Mouse (Mus musculus): Measurements from ENCODE around the gene Cnbp. TPM values are rescaled to one million over a fixed set of nuclear protein-coding genes. Genes with fewer than 3 reads are reported as not detected.

The Cnbp gene
- polyA plus RNA-seq (2015; fragmentation: Illumina TruSeq; extraction: RNeasy Lipid Tissue Mini Kit (QIAGEN cat#74804); ENCODE audit: insufficient read depth, low read depth, low replicate concordance) = 82.7 TPM

DNA sequence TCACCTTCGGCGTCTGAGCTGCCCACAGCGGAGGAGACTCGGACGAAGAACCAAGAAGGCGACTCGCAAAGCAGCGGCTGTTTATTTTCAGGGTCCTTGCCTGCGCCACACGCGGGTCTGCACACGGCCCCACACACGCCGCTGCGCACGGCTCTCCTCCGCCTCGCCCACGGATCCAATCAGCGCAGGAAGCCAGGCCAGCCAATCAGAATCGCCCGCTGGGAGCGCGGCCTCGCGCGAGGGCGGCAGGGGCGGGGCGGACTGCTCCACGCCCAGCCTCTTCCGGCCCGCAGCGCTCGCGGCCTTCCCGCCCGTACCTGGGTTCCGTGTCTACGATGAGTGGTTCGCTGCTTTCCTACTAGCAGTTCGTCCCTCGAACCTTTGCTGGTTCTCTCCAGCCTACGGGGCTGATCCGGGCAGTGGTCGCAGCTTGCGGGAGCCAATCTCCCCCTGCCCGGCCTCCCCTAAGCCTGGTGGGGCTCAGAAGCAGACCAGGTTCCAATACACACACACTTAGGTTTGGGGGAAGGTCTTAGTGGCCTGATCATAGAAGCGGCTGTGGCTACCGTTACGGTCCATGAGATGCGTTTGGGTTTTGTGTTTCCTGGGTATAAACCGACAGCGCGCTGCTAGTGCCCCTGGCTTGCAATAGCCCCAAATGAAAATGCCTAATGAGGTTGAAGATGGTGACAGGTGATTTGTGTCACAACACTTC, at the start of gene Cnbp:
Gene Cnbp (minus strand): TSS at position 207 of the 715 bp plus-strand sequence.

GRCm38 (mm10) chr6:87887594-87888233, 36.8 kb upstream of the Cnbp start, which contains the start of gene Copg1:
TSS of gene Copg1 (plus strand) at chr6:87887814.

GRCm38 (mm10) chr6:87838551-87839197, 12.2 kb downstream of the Cnbp start, which contains the start of gene Isy1:
TSS of gene Isy1 (minus strand) at chr6:87838798.

GRCm38 (mm10) chr6:87835695-87836094, 15.2 kb downstream of the Cnbp start, which contains the start of gene Gm45140:
TSS of gene Gm45140 (minus strand) at chr6:87835795.

DNA sequence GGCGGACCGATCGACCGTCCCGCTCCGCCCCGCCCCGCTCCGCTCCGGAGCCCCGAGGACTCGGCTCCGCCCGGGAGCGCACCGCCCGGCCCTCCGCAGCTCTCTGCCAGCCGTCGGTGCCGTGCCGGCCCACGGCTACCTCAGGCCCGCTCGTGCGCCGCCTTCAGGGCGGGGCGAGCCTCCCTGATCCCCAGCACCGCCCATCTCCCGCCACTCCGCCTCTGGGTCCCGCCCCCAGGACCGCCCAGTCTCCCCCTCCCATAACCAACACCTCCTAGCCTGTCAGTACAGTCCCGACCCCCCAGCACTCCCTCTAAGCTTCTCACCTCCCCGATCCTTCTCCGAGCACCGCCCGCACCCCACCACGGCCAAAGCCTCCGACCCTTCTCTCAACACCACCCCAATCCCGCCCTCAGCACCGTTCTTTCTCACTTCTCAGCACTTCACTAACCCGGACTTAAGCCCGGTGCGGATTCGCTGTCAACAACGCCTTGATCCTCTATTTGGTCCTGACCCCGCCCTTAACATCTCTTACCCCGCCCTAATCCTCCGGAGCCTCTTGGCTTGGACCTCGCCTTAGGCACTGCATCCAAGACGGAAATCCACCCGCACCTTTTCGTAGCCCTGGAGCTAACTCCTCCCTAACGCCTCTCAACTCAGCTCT, 39.1 kb downstream of the Cnbp start, which contains the start of gene Rab43:
Gene Rab43 (minus strand): TSS at position 490 of the 664 bp plus-strand sequence.

Other genes with a start within 250 kb of the Cnbp start
- 1.2 TPM for gene Aplf, start 178.9 kb downstream of the Cnbp start, polyA plus RNA-seq (2015; fragmentation: Illumina TruSeq; extraction: RNeasy Lipid Tissue Mini Kit (QIAGEN cat#74804); ENCODE audit: insufficient read depth, low read depth, low replicate concordance)
- 1.2 TPM for gene Efcc1, start 120.2 kb downstream of the Cnbp start, polyA plus RNA-seq (2015; fragmentation: Illumina TruSeq; extraction: RNeasy Lipid Tissue Mini Kit (QIAGEN cat#74804); ENCODE audit: insufficient read depth, low read depth, low replicate concordance)
- not detected for gene Gp9, start 73.0 kb downstream of the Cnbp start, polyA plus RNA-seq (2015; fragmentation: Illumina TruSeq; extraction: RNeasy Lipid Tissue Mini Kit (QIAGEN cat#74804); ENCODE audit: insufficient read depth, low read depth, low replicate concordance)
- 4.3 TPM for gene Rab43, start 38.9 kb downstream of the Cnbp start, polyA plus RNA-seq (2015; fragmentation: Illumina TruSeq; extraction: RNeasy Lipid Tissue Mini Kit (QIAGEN cat#74804); ENCODE audit: insufficient read depth, low read depth, low replicate concordance)
- gene Gm45140, start 15.3 kb downstream of the Cnbp start, polyA plus RNA-seq (2015; fragmentation: Illumina TruSeq; extraction: RNeasy Lipid Tissue Mini Kit (QIAGEN cat#74804); ENCODE audit: insufficient read depth, low read depth, low replicate concordance) = 0.72 TPM
- gene Isy1, start 12.3 kb downstream of the Cnbp start, polyA plus RNA-seq (2015; fragmentation: Illumina TruSeq; extraction: RNeasy Lipid Tissue Mini Kit (QIAGEN cat#74804); ENCODE audit: insufficient read depth, low read depth, low replicate concordance) = 3.9 TPM
- gene Copg1, start 36.7 kb upstream of the Cnbp start, polyA plus RNA-seq (2015; fragmentation: Illumina TruSeq; extraction: RNeasy Lipid Tissue Mini Kit (QIAGEN cat#74804); ENCODE audit: insufficient read depth, low read depth, low replicate concordance) = 33.3 TPM
- 7.3 TPM for gene Hmces, start 62.8 kb upstream of the Cnbp start, polyA plus RNA-seq (2015; fragmentation: Illumina TruSeq; extraction: RNeasy Lipid Tissue Mini Kit (QIAGEN cat#74804); ENCODE audit: insufficient read depth, low read depth, low replicate concordance)
- not detected for gene H1fx, start 130.5 kb upstream of the Cnbp start, polyA plus RNA-seq (2015; fragmentation: Illumina TruSeq; extraction: RNeasy Lipid Tissue Mini Kit (QIAGEN cat#74804); ENCODE audit: insufficient read depth, low read depth, low replicate concordance)
- gene Rab7, start 194.2 kb upstream of the Cnbp start, polyA plus RNA-seq (2015; fragmentation: Illumina TruSeq; extraction: RNeasy Lipid Tissue Mini Kit (QIAGEN cat#74804); ENCODE audit: insufficient read depth, low read depth, low replicate concordance) = 53.5 TPM
- 44.7 TPM for gene Rpn1, start 233.4 kb upstream of the Cnbp start, polyA plus RNA-seq (2015; fragmentation: Illumina TruSeq; extraction: RNeasy Lipid Tissue Mini Kit (QIAGEN cat#74804); ENCODE audit: insufficient read depth, low read depth, low replicate concordance)

Measured in pancreas, adult 10 weeks (tissue).